Mouse (Mus musculus) granulocyte monocyte progenitor cell, adult 5-6 weeks (primary cell): ENCODE data around the gene Gm136. TPM values are rescaled to one million over a fixed set of nuclear protein-coding genes. Genes with fewer than 3 reads are reported as not detected.

ENCODE experiments used
- ATAC-seq: replicated peaks from 2 replicates; pipeline ENCODE4 v1.8.0; 2016; ENCODE audit warnings: mild to moderate bottlenecking, moderate TSS enrichment, inconsistent platforms; ENCODE audit not compliant: poor library complexity, severe bottlenecking
- total RNA-seq, 2 experiments: library from RNA; stranded (forward) in 1 of 2; stranded (reverse) in 1 of 2; fragments of 200-712, 200-1000 nt in 1 of 2; fragments of >200 nt in 1 of 2; fragmentation: Nextera tagmentation in 1 of 2; gene quantifications; 2 replicates each; pipeline ENCODE4 v1.2.3; 2014 to 2017

The Gm136 gene
- total RNA-seq, 2 experiments from 2014 or later: not detected

DNA sequence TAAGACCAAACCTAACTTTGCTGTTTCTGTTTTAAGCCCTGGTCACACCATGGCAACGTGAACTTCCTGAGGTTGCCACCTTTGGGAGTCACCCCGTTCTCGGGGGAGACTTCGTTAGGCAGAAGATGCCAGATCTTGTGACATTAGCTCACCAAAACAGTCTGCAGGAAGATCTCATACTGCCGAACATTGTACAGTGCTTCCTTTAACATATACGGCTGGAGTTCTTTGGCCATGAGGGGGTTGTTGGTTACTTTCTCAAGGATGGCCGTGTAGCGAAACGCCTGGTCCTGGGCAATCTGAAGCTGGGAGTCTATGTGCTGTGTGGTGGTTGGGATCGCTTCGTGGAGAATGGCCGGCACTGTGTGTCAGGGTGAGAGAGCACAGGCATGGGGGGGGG lies 36.6 kb downstream of the Gm136 start:
- ATAC-seq: no peak

DNA sequence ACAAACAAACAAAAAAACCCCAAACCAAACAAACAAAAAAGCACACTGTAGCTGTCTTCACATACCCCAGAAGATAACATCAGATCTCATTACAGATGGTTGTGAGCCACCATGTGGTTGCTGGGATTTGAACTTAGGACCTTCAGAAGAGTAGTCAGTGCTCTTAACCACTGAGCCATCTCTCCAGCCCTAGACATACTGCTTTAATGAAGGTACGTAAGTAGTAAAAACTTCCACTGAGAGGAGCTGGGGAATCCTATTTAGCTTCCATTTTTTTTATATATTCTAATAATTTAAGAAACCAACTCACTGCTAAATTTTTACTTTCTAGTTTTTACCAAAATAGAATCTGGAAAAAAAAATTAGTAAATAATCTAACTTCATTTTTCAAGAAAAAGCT lies 41.0 kb downstream of the Gm136 start:
- no peak for ATAC-seq

DNA sequence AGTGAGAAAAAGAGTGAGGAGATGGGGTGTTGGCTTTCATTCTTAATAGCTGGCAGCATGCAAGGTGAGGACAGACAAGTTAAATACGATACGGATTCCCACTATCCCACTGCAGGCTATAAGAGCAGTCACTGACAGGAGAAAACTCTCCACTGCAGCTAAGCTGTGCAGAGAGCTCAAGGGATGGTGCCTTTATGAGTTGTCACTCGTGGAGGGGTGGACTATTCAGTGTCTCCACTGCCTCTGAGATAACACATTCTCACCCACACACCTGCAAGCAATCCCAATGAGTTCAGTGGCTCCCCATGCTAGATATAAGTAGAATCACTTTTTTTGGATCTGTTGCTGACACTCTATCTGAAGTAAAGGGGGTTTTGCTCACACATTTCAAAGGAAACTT lies 47.9 kb downstream of the Gm136 start:
- no peak for ATAC-seq

DNA sequence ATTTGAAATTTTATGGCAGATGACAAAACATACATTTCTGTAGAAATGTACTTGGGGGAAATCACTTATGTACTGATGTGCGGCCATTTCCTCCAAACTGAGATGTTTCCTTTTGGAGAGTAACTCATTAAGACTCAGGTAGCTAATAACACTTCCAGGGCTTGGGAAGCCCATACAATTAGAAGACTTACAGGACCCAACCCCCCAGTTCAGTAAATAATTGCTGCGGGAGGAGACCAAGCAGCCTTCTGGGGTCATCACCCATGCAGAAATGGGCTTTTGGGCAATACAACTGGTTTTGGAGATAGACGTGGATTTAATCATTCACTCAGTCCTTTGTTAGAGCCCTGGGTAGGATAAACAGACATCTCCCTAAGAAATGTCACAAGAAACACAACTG lies 48.8 kb downstream of the Gm136 start:
- no peak for ATAC-seq

DNA sequence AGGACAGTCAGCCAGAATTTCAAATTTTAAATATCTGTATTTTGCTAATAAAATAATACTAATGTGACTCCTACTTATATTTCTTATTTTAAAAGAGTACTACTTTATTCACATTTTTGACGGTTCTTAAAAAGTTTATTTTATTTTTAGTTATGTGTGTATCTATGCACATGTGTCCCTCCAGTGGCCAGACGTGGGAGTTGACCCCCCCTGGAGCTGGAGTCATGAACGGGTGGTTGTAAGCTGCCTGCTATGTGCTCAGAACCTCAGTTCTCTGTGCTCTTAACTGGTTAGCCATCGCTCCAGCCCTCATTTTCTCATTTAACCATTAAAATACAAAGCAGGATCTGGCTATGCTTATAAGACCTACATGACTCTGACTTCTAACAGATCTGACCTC lies 53.0 kb downstream of the Gm136 start:
- ATAC-seq: no peak

DNA sequence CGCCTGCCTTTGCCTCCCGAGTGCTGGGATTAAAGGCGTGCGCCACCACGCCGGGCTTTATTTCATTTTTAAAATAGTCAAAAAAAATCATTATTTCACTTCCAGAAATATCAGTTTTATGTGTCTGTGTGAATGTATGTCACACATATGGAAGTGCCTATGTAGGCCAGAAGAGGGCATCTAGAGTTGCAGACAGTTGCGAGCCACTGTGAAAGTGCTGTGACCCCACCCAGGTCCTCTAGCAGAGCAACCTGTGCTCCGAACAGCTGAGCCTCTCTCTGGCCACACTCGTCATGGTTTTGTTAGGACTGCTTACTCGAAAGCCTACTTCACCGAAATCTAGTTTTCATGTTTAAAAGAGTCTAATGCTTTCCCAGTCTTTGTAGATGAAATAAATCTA lies 53.8 kb downstream of the Gm136 start:
- no peak for ATAC-seq

DNA sequence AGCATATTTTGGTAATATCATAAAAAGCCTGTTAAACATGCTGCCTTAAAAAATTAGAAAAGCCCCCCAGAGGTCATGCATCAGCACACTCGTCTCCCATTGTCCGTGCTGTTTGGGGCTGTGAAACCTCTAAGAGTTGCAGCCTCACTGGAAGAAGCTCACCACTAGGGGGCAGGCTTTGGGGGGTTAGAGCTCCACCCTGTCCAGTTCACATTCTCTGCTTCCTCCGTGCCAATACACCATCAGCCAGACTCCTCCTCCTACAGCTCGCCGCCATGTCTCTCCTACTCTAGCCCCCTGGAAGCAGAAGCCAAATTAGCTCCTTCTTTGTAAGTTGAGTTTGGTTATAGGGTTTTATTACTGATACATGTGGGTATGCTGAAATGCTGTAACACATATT lies 54.5 kb downstream of the Gm136 start:
- ATAC-seq: peak; percentile 88

Other genes starting within 250 kb of the Gm136 start
- gene Akirin2, start 205.3 kb downstream of the Gm136 start, total RNA-seq (2014; fragmentation: Nextera tagmentation): 22.0 and 37.7 TPM in 2 replicates
- 40.0 and 46.0 TPM in 2 replicates for gene Akirin2, start 205.3 kb downstream of the Gm136 start, total RNA-seq (2017)
- 114 and 131 TPM in 2 replicates for gene Orc3, start 141.3 kb downstream of the Gm136 start, total RNA-seq (2014; fragmentation: Nextera tagmentation)
- 117 and 151 TPM in 2 replicates for gene Orc3, start 141.3 kb downstream of the Gm136 start, total RNA-seq (2017)
- gene Rars2, start 141.3 kb downstream of the Gm136 start, total RNA-seq (2014; fragmentation: Nextera tagmentation): 34.4 and 35.5 TPM in 2 replicates
- gene Rars2, start 141.3 kb downstream of the Gm136 start, total RNA-seq (2017): 43.3 and 43.4 TPM in 2 replicates
- gene Slc35a1, start 68.8 kb downstream of the Gm136 start, total RNA-seq (2014; fragmentation: Nextera tagmentation): 18.5 and 30.9 TPM in 2 replicates
- 28.6 and 29.3 TPM in 2 replicates for gene Slc35a1, start 68.8 kb downstream of the Gm136 start, total RNA-seq (2017)
- gene Cfap206, start 26.1 kb downstream of the Gm136 start, total RNA-seq (2014; fragmentation: Nextera tagmentation): not detected in 2 replicates
- gene Cfap206, start 26.1 kb downstream of the Gm136 start, total RNA-seq (2017): not detected in 2 replicates
- 12.3 and 29.8 TPM in 2 replicates for gene Smim8, start 22.2 kb upstream of the Gm136 start, total RNA-seq (2014; fragmentation: Nextera tagmentation)
- 11.9 and 15.1 TPM in 2 replicates for gene Smim8, start 22.2 kb upstream of the Gm136 start, total RNA-seq (2017)
- gene Zfp292, start 126.7 kb upstream of the Gm136 start, total RNA-seq (2014; fragmentation: Nextera tagmentation): 23.6 and 27.4 TPM in 2 replicates
- gene Zfp292, start 126.7 kb upstream of the Gm136 start, total RNA-seq (2017): 28.6 and 29.5 TPM in 2 replicates
- gene Cga, start 137.5 kb upstream of the Gm136 start, total RNA-seq (2014; fragmentation: Nextera tagmentation): not detected in 2 replicates
- gene Cga, start 137.5 kb upstream of the Gm136 start, total RNA-seq (2017): not detected in 2 replicates